Mouse (Mus musculus): Measurements from ENCODE around the gene Pnp. TPM values are rescaled to one million over a fixed set of nuclear protein-coding genes. Genes with fewer than 3 reads are reported as not detected.

Pnp gene
- total and polyA plus RNA-seq, 3 experiments, result 80.0 to 118 (median 99.3) TPM

- dilution Hi-C loops (cut with MboI; ENCODE audit: extremely low pct_ligation_motif_present, extremely low pct_unique_long_range_greater_than_20kb, low sequenced_read_pairs) (no loop called here), in situ Hi-C loops (cut with MboI; ENCODE audit: low pct_ligation_motif_present, low pct_unique_long_range_greater_than_20kb, low sequenced_read_pairs) (no loop called here)
- DNase-seq (ENCODE audit: extremely low read depth), result no peak
- H3K27me3 ChIP-seq (replicated peaks), result no peaks in the 10 kb centered on the region
- H3K9ac ChIP-seq (ENCODE audit: insufficient read depth, low read depth), result no peak overlapping the region
- no peak overlapping the region for H3K27ac ChIP-seq (ENCODE audit: insufficient read depth, low read depth)
- no peaks in the 10 kb centered on the region for H3K79me2 ChIP-seq (replicated peaks; ENCODE audit: control insufficient read depth, extremely low read depth, insufficient read depth, poor library complexity, severe bottlenecking)
- H3K4me1 ChIP-seq (ENCODE audit: control insufficient read depth in 1 of 2, insufficient read depth in 2 of 2), result peaks cover 0 to 8% of the 10 kb centered on the region in 2 experiments; a peak in 2 of 4 replicates
- no peak overlapping the region for H3K4me2 ChIP-seq (ENCODE audit: insufficient read depth, low read depth, poor library complexity, severe bottlenecking)
- TF ChIP-seq ELF1 (IDR thresholded peaks at IDR 0.05; ENCODE audit: low read depth, low read length), result peak; percentile 34; the same call in 1 of the 2 replicates
- TF ChIP-seq ZNF384 (IDR thresholded peaks at IDR 0.05; ENCODE audit: low read depth, low read length), result no peak
- TF ChIP-seq CTCF (conservative IDR thresholded peaks at IDR 0.05 in 1 of 2, IDR thresholded peaks at IDR 0.05 in 1 of 2; ENCODE audit: low read depth in 2 of 2, low read length in 2 of 2), result no peak
- H3K4me3 ChIP-seq (replicated peaks in 1 of 3; ENCODE audit: low read depth in 2 of 3, low read length in 2 of 3, poor library complexity in 1 of 3), result no peak overlapping the region
- no peaks in the 10 kb centered on the region for H3K9me3 ChIP-seq (replicated peaks; ENCODE audit: low read length)
- H3K36me3 ChIP-seq (replicated peaks in 1 of 2; ENCODE audit: control insufficient read depth in 1 of 2, insufficient read depth in 1 of 2, low read length in 1 of 2), result no peaks in the 10 kb centered on the region
Observed at GRCm38 (mm10) chr14:50997088-50997487, 66.2 kb downstream of the Pnp start.

DNA sequence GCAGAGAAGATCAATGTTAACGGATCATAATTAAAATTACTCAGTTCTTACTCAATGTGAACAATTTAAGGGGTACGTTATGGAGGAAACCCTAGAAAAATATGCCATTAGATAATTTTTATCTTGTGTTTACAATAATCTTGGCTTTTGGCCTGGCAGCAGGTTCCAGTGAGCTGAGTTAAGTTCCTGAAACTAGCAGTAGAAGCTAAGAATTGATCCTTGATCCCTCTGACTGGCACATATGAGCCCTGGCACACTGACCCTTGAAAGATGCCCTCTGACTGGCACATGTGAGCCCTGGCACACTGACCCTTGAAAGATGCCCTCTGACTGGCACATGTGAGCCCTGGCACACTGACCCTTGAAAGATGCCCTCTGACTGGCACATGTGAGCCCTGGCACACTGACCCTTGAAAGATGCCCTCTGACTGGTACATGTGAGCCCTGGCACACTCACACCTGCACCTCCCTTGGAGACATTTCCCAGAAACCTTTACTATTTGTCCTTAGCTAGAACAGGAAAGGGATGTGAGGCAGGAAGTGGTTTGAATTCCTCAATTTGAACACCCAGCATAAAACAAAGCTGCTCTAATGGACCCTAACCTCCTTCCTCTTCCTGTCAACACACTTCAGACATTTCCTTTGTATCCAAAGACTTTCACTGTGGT lies 67.3 kb downstream of the Pnp start:
- no peak for DNase-seq (ENCODE audit: extremely low read depth)
- Histone ChIP-seq H3K9me3 (replicated peaks; ENCODE audit: low read length) (no peaks in the 10 kb centered on the region), H3K36me3 (replicated peaks in 1 of 2; ENCODE audit: control insufficient read depth in 1 of 2, insufficient read depth in 1 of 2, low read length in 1 of 2) (no peaks in the 10 kb centered on the region), H3K27ac (ENCODE audit: insufficient read depth, low read depth) (no peak overlapping the region), H3K79me2 (replicated peaks; ENCODE audit: control insufficient read depth, extremely low read depth, insufficient read depth, poor library complexity, severe bottlenecking) (no peaks in the 10 kb centered on the region), H3K4me3 (replicated peaks in 1 of 3; ENCODE audit: low read depth in 2 of 3, low read length in 2 of 3, poor library complexity in 1 of 3) (no peak overlapping the region), H3K4me1 (ENCODE audit: control insufficient read depth in 1 of 2, insufficient read depth in 2 of 2) (peaks cover 0 to 8% of the 10 kb centered on the region in 2 experiments; a peak in 2 of 4 replicates), H3K4me2 (ENCODE audit: insufficient read depth, low read depth, poor library complexity, severe bottlenecking) (no peak overlapping the region), H3K9ac (ENCODE audit: insufficient read depth, low read depth) (no peak overlapping the region), H3K27me3 (replicated peaks) (no peaks in the 10 kb centered on the region)
- no peak for TF ChIP-seq NRF1 (IDR thresholded peaks at IDR 0.05; ENCODE audit: low read depth, low read length)
- no peak for TF ChIP-seq TCF12 (IDR thresholded peaks at IDR 0.05; ENCODE audit: low read depth, low read length)
- TF ChIP-seq TBP (conservative IDR thresholded peaks at IDR 0.05; ENCODE audit: low read depth, low read length), result no peak
- TF ChIP-seq MYC (IDR thresholded peaks at IDR 0.05; ENCODE audit: low read depth, low read length), result no peak
- TF ChIP-seq BHLHE40 (IDR thresholded peaks at IDR 0.05; ENCODE audit: low read depth, low read length), result no peak
- no peak for TF ChIP-seq HCFC1 (IDR thresholded peaks at IDR 0.05; ENCODE audit: low read depth, low read length)
- TF ChIP-seq ZKSCAN1 (IDR thresholded peaks at IDR 0.05; ENCODE audit: borderline replicate concordance, low read depth, low read length), result no peak
- no peak for TF ChIP-seq RCOR1 (conservative IDR thresholded peaks at IDR 0.05; ENCODE audit: low read depth, low read length)
- no peak for TF ChIP-seq ZNF384 (IDR thresholded peaks at IDR 0.05; ENCODE audit: low read depth, low read length)
- TF ChIP-seq CTCF (conservative IDR thresholded peaks at IDR 0.05 in 1 of 2, IDR thresholded peaks at IDR 0.05 in 1 of 2; ENCODE audit: low read depth in 2 of 2, low read length in 2 of 2), result no peak
- no peak for TF ChIP-seq CHD1 (IDR thresholded peaks at IDR 0.05; ENCODE audit: low read depth, low read length)
- no peak for TF ChIP-seq MEF2A (IDR thresholded peaks at IDR 0.05; ENCODE audit: borderline replicate concordance, low read depth, low read length)
- TF ChIP-seq RAD21 (IDR thresholded peaks at IDR 0.05; ENCODE audit: low read depth, low read length), result no peak
- no peak for TF ChIP-seq ETS1 (conservative IDR thresholded peaks at IDR 0.05; ENCODE audit: low read depth, low read length)
- TF ChIP-seq USF2 (conservative IDR thresholded peaks at IDR 0.05; ENCODE audit: low read depth, low read length), result no peak
- no peak for TF ChIP-seq ZC3H11A (IDR thresholded peaks at IDR 0.05; ENCODE audit: low read depth, low read length)
- no peak for TF ChIP-seq UBTF (IDR thresholded peaks at IDR 0.05; ENCODE audit: low read depth, low read length)
- dilution Hi-C loops (cut with MboI; ENCODE audit: extremely low pct_ligation_motif_present, extremely low pct_unique_long_range_greater_than_20kb, low sequenced_read_pairs), result no loop called here
- in situ Hi-C loops (cut with MboI; ENCODE audit: low pct_ligation_motif_present, low pct_unique_long_range_greater_than_20kb, low sequenced_read_pairs), result no loop called here
